Mouse (Mus musculus) small intestine, adult 2 months (tissue): Measurements from ENCODE around the gene Sdr39u1. TPM values are rescaled to one million over a fixed set of nuclear protein-coding genes. Genes with fewer than 3 reads are reported as not detected.
A peak's percentile ranks its signal among the peaks of the same experiment; 100 is the strongest.

ENCODE experiments used
- H3K27ac ChIP-seq: fragments of 200-500 bp; 2 replicates; pipeline ENCODE4 v1.5.1; 2012; ENCODE audit warnings: low read depth, low read length, control low read depth, inconsistent platforms; ENCODE audit not compliant: insufficient read depth
- H3K27me3 ChIP-seq: fragments of 200-500 bp; 2 replicates; pipeline ENCODE4 v1.6.1; 2012; ENCODE audit warnings: mild to moderate bottlenecking, moderate library complexity, low read length, inconsistent platforms; ENCODE audit not compliant: control insufficient read depth, insufficient read depth
- H3K36me3 ChIP-seq: fragments of 200-500 bp; 2 replicates; pipeline ENCODE4 v1.6.1; 2012; ENCODE audit warnings: mild to moderate bottlenecking, low read length, control low read depth, inconsistent platforms; ENCODE audit not compliant: control insufficient read depth, insufficient read depth
- H3K4me1 ChIP-seq: fragments of 200-500 bp; 2 replicates; pipeline ENCODE4 v1.6.1; 2012; ENCODE audit warnings: low read length, inconsistent platforms, mixed read lengths; ENCODE audit not compliant: control insufficient read depth, insufficient read depth, insufficient read length
- H3K4me3 ChIP-seq: fragments of 200-500 bp; 2 replicates; pipeline ENCODE4 v1.5.1; 2012; ENCODE audit warnings: low read depth, mild to moderate bottlenecking, control low read depth, inconsistent platforms, low read length, moderate library complexity
- CTCF ChIP-seq: fragments of 200-500 bp; IDR thresholded peaks from 2 replicates; pipeline ENCODE4 v1.5.1; 2012; ENCODE audit warnings: low read depth, mild to moderate bottlenecking, control low read depth, inconsistent platforms, low read length, moderate library complexity, mixed read lengths; ENCODE audit not compliant: insufficient replicate concordance, insufficient read length; ENCODE audit errors: extremely low read depth
- POLR2A ChIP-seq: fragments of 200-500 bp; IDR thresholded peaks from 2 replicates; pipeline ENCODE4 v1.6.1; 2012; ENCODE audit warnings: low read depth, mild to moderate bottlenecking, control low read depth, inconsistent platforms, low read length, moderate library complexity
- WGBS: fragments of 180-500 bp; shearing (Covaris S2); methylation state at CpG from one replicate; pipeline ENCODE4 v1.1.7; 2018; 5-methylcytosine and 5-hydroxymethylcytosine counted together
- polyA plus RNA-seq: library from polyadenylated mRNA; depleted of rRNA; stranded (reverse); fragments of >200 nt; gene quantifications from 2 replicates; pipeline ENCODE4 v1.2.3, GENCODE M21; 2012

The Sdr39u1 gene
- polyA plus RNA-seq, 1 experiment = 34.0 TPM

DNA sequence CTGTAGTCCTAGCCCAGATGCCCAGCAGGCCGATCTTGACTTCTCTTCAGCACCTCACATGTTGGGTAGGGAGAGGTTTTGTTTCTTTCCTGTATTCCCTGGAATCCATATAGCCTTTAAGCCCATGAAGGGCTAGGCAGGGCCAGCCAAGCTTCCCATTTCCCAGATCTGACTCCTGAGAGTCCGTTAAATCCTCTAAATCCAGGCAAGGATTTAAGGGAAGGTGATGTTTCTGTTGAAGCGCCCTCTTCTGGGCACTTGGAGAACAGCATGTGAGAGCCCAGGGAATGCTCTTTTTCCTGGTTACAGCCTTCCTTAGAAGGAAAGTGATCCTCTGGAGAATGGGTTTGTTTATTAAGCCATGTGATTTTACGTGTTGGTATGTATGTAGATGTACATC lies 33.1 kb downstream of the Sdr39u1 start:
- H3K27me3 ChIP-seq = no peaks in the 10 kb centered on the region
- TF ChIP-seq POLR2A = no peak
- peak; percentile 61; the same call in 1 of the 2 replicates for TF ChIP-seq CTCF
- WGBS = 33% methylated on average over 4 of the region's 4 CpGs
- H3K4me3 ChIP-seq = no peak overlapping the region
- H3K4me1 ChIP-seq = no peaks in the 10 kb centered on the region
- H3K36me3 ChIP-seq = no peaks in the 10 kb centered on the region
- no peak overlapping the region for H3K27ac ChIP-seq

DNA sequence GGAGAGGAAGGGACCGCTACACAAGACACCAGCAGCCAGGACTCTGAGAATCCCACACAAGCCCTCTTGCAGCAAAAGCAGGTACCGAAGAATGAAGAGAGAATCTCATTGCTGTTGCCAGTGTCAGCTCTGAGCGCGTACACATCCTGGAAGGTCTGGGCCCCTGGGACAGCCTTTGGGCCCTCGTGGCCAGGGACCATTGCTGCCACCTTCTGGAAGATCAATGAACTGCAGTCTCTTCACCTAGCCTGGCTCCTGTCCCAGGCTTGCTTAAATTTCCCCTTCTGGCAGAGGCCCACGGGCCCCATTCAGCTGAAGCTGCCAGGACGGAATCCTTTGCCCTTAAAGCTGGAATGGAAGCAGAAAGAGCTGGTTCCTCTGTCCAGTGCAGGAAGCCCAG lies 36.3 kb downstream of the Sdr39u1 start:
- H3K27ac ChIP-seq = no peak overlapping the region
- H3K4me1 ChIP-seq = no peaks in the 10 kb centered on the region
- no peaks in the 10 kb centered on the region for H3K36me3 ChIP-seq
- H3K4me3 ChIP-seq = no peak overlapping the region
- TF ChIP-seq CTCF (peak; percentile 92), POLR2A (no peak)
- H3K27me3 ChIP-seq = no peaks in the 10 kb centered on the region
- 29% methylated on average over 7 of the region's 7 CpGs for WGBS

DNA sequence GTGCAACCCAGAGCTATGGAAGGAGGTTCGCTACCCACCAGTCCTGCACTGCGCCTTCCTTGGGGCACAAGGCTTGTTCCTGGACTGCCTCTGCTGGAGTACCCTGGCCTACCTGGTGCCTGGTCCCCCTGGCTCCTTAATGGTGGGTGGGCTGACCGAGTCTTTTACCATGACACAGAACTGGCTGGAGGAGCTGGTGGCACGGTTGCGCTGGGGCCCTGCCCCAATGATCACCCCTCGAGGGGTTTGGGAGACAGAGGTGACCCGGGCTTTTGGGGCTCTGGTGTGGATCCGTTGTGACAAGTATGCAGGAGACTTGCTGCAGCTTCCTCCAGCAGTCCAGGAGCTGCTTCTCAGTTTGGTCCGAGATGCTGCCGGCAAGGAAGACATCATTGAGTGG lies 37.1 kb downstream of the Sdr39u1 start:
- TF ChIP-seq CTCF (no peak), POLR2A (no peak)
- Histone ChIP-seq H3K36me3 (no peaks in the 10 kb centered on the region), H3K27ac (no peak overlapping the region), H3K4me1 (no peaks in the 10 kb centered on the region), H3K4me3 (no peak overlapping the region), H3K27me3 (no peaks in the 10 kb centered on the region)
- WGBS = 94% methylated on average over 10 of the region's 10 CpGs

DNA sequence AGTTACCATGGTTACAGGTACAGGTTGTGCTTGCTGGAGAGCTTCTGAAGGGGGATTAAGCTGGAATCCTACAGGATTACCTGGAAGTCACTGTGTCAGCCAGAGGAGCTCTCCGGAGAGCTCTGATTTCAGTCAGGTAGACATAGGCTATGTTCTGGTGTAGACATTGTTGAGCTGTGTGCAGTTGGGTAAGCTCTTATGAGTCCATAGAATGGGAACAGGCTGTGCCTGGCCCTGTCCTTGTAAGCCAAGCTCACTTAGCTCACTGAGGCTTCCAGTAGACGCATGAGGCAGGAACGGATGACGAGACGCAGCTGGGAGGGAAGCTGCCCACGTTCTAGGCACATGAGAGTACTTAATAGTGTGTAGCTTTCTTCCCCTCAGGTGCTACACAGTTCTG lies 37.9 kb downstream of the Sdr39u1 start:
- no peak overlapping the region for H3K4me3 ChIP-seq
- H3K36me3 ChIP-seq = no peaks in the 10 kb centered on the region

DNA sequence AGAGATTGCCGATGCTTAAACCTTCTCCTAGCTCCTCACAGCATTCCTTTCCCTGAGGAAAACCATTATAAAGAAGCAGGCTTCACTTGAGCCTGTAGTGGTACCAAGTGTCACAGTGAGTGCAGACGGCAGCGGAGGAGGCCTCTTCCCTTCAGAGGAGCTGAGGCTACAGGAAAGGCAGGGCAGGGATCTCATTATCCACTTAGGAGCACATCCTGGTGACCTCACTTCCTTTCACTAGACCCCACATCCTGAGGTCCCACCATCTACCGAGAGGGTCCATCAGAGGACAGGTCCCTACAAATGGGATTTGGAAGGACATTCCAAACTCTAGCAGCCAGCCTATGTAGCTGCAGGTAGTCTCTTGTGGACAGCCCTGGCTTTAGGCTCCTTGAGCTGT lies 42.5 kb downstream of the Sdr39u1 start:
- H3K36me3 ChIP-seq = no peaks in the 10 kb centered on the region
- no peaks in the 10 kb centered on the region for H3K27me3 ChIP-seq
- 0 out of 2 replicates have a peak, but pooled peaks cover 4% of the 10 kb centered on the region for H3K4me1 ChIP-seq
- no peak overlapping the region for H3K4me3 ChIP-seq
- TF ChIP-seq POLR2A = no peak
- TF ChIP-seq CTCF = no peak
- no peak overlapping the region for H3K27ac ChIP-seq
- WGBS = 76% methylated on average over 4 of the region's 4 CpGs

More for the DNA sequence above, 37.9 kb downstream of the Sdr39u1 start:
- Histone ChIP-seq H3K27ac (no peak overlapping the region), H3K27me3 (no peaks in the 10 kb centered on the region), H3K4me1 (no peaks in the 10 kb centered on the region)
- TF ChIP-seq POLR2A (no peak), CTCF (no peak)
- 76% methylated on average over 6 of the region's 6 CpGs for WGBS

DNA sequence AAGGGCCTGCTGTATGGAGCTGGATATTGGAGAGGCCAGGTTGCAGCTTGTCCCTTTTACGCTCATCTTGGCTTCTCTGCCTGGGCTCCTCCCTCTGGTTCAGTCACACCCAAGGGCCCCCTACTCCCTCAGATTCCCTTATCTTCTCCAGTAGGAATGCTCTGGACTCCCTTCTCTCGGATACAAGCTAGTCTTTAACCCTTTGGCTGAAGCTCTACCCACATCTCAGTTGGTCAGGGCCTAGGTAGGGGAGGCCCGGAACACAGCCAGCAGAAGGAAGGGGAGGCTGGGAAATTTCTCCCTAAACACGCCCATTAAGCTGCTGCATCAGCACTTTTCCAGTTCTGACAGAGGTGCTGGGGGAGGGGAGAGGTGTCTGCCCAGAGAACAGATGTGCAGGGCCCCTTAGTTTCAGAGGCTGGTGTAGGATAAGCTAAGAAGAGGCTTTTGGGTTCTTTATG lies 45.0 kb downstream of the Sdr39u1 start:
- Histone ChIP-seq H3K36me3 (no peaks in the 10 kb centered on the region), H3K4me3 (peak overlapping the region; percentile 67), H3K27me3 (no peaks in the 10 kb centered on the region), H3K4me1 (0 out of 2 replicates have a peak, but pooled peaks cover 4% of the 10 kb centered on the region), H3K27ac (peak overlapping the region; percentile 35; the same call in 1 of the 2 replicates)
- no peak for TF ChIP-seq CTCF
- WGBS = 54% methylated on average over 4 of the region's 4 CpGs

DNA sequence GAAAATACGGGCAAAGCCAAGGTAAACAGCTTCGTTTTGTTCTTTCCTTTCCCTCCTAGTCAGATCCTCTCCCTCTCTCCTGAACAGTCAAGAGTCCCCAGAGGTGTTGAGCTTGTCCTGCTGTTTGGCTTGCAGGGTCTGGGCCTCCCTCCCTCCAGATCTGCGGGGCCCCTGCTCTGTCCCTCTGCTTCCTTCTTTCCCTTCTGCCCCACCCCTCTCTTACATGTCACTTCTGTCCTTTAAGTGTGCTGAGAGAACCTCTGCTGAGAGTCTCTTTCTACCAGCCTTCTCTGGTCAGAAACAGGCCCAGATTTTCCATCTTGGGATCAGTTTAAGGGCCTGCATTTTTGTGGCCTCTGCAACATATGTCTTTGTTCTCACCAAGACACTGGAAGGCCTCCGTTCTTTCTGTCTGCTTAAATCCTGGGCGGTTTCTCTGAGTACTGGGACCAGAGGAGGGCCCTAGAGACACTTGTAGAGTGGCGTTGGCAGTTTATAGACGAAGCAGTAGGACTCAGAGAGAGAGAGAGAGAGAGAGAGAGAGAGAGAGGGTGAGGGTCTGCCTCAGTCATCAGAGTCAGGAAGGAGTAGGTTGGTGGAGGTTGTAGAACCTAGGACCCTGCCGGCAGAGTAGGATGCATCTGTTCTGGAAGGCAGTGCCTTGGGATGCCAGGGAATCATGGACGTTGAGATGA lies 45.5 kb downstream of the Sdr39u1 start:
- Histone ChIP-seq H3K27me3 (no peaks in the 10 kb centered on the region), H3K36me3 (no peaks in the 10 kb centered on the region), H3K4me3 (peak overlapping the region; percentile 67), H3K4me1 (0 out of 2 replicates have a peak, but pooled peaks cover 4% of the 10 kb centered on the region), H3K27ac (peak overlapping the region; percentile 47)
- 21% methylated on average over 9 of the region's 9 CpGs for WGBS
- TF ChIP-seq POLR2A (no peak), CTCF (no peak)

DNA sequence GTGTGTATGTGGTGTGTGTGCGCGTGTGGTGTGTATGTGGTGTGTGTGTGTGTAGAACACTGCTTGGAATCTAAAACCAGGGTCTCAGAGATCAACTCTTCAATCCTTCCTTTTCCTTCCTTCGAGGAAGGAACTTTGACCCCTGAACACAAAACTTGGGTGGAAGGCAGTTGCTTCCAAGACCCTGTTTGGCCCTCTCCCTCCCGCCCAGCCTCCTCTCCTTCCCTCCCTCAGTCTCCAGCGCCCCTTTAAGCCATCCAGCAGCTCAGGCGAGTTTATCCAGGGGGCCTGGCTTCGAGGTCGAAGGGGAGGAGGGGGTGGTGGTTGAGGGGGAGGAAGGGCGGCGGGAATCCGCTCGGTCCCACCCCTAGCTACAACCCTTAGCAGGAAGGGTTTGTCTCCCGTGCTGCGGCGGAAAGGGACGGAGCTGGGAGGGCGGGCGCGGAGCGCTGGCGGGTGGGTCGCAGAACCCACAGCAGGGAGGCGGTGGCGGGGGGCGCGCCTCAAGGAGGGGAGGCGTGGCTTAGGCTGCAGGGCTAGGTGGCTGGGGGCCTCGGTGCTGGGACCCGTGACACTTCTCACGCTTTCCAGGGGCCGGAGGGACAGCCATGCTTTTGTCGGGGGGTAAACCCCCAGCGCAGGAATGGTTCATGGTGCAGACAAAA lies 46.3 kb downstream of the Sdr39u1 start, which contains the start of gene Nynrin:
Gene Nynrin (plus strand): TSS at position 390 of the 665 bp plus-strand sequence.
- H3K4me1 ChIP-seq = 0 out of 2 replicates have a peak, but pooled peaks cover 4% of the 10 kb centered on the region
- no peaks in the 10 kb centered on the region for H3K36me3 ChIP-seq
- peak within 1 kb of the TSS; percentile 67 for H3K4me3 ChIP-seq
- no peaks in the 10 kb centered on the region for H3K27me3 ChIP-seq
- H3K27ac ChIP-seq = peak within 1 kb of the TSS; percentile 47
- 5% methylated on average over 32 of the region's 33 CpGs for WGBS
- TF ChIP-seq POLR2A (no peak), CTCF (no peak)
